In the genomic region with DNA sequence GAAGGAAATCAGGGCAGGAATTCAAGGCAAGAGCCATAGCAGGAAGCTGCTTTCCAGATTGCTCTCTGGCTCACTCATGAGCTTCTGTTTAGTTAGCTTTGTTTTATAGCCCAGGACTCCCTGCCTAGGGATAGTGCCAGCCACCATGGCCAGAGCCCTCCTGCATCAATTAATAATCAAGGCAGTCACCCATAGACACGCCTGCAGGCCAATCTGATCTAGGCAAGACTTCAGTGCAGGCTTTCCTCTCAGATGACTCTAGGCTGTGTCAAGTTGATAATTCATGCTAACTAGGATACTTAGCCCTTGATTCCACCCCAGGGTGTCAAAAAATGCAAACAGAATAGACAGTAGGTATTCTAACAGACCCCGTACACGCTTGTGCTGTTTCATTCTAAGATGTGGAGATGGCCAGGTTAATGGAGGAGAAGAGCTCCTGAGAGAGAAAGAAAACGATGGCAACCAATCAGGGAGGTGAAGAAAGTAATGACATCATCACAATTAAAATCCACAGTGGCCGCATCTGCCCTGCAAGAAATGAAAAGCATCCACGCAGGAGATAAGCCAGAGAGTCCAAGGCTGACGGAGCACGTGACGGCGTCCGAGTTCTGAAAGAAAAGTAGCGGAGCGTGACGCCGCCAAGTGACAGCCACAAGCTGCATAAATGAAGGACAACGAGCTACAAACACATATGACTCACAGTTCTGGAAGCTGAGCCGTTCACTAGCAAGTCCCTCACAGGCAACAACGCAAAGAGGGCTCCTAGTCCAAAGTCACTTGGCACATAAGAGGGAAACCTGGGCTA, we compare ENCODE assay signal across 8 mouse cellular contexts.
DNase-seq lines count a peak whose midpoint lies in the region; ATAC-seq lines count a peak whose summit lies in the region.

No protein-coding gene starts in this region.

- H3K4me1 ChIP-seq in hindbrain, embryonic 16.5 days (ENCODE audit: control insufficient read depth, insufficient read depth, low read depth, low read length) = peaks cover 20% of the 10 kb centered on the region
- peaks cover 34% of the 10 kb centered on the region for H3K4me1 ChIP-seq in lung, embryonic 15.5 days

- 27% methylated on average over 18 of the region's 18 CpGs for WGBS in hindbrain, embryonic 16.5 days
- WGBS in lung, embryonic 15.5 days = 52% methylated on average over 18 of the region's 18 CpGs

- H3K9me3 ChIP-seq in hindbrain, embryonic 16.5 days (ENCODE audit: control insufficient read depth, low read length) = no peaks in the 10 kb centered on the region
- H3K9me3 ChIP-seq in lung, embryonic 15.5 days = no peaks in the 10 kb centered on the region

- H3K4me3 ChIP-seq in hindbrain, embryonic 16.5 days (ENCODE audit: low read length) = no peak overlapping the region
- H3K4me3 ChIP-seq in lung, embryonic 15.5 days = no peak overlapping the region

- peak; percentile 75 for ATAC-seq in hindbrain, embryonic 16.5 days
- no peak for ATAC-seq in lung, embryonic 15.5 days (ENCODE audit: borderline replicate concordance, extremely low read depth, low FRiP score, low TSS enrichment)

- no peaks in the 10 kb centered on the region for H3K27me3 ChIP-seq in hindbrain, embryonic 16.5 days (replicated peaks; ENCODE audit: control insufficient read depth, insufficient read depth, low read length)
- H3K27me3 ChIP-seq in lung, embryonic 15.5 days = no peaks in the 10 kb centered on the region

- no peak overlapping the region for H3K9ac ChIP-seq in hindbrain, embryonic 16.5 days (ENCODE audit: low read depth, low read length)
- H3K9ac ChIP-seq in lung, embryonic 15.5 days = no peak overlapping the region

- peak overlapping the region; percentile 33 for H3K4me2 ChIP-seq in hindbrain, embryonic 16.5 days (ENCODE audit: low read length)
- H3K4me2 ChIP-seq in lung, embryonic 15.5 days = no peak overlapping the region

- peak overlapping the region; percentile 64 for H3K27ac ChIP-seq in hindbrain, embryonic 16.5 days (ENCODE audit: low read depth, low read length)
- H3K27ac ChIP-seq in lung, embryonic 15.5 days = peak overlapping the region; percentile 90

- peak; percentile 46 to 54 for DNase-seq in cerebellum, postnatal 14 days
- DNase-seq in cerebellum, adult 9-11 months = no peak
- peak; percentile 36 to 74 for DNase-seq in frontal cortex, adult 2 months (ENCODE audit: extremely low spot score in 1 of 2, low spot score in 1 of 2)
- DNase-seq in right cerebral cortex, postnatal 10 days (ENCODE audit: low spot score in 2 of 2) = peak; percentile 67 to 75
- no peak for DNase-seq in thymus, postnatal 0 days (ENCODE audit: low spot score)
- DNase-seq in gastrocnemius, adult 18-20 months (ENCODE audit: low spot score) = no peak

- H3K36me3 ChIP-seq in hindbrain, embryonic 16.5 days (ENCODE audit: control insufficient read depth, insufficient read depth, low read length) = no peaks in the 10 kb centered on the region
- no peaks in the 10 kb centered on the region for H3K36me3 ChIP-seq in lung, embryonic 15.5 days

Comparison
In these comparisons a context has a peak if more than half of its experiments do, and no peak if none do; other contexts are left out.
1. DNase-seq: peak in cerebellum, postnatal 14 days (2 of 2), frontal cortex, adult 2 months (2 of 2) and right cerebral cortex, postnatal 10 days (2 of 2); none in cerebellum, adult 9-11 months (single experiment), thymus, postnatal 0 days (single experiment) and gastrocnemius, adult 18-20 months (single experiment).